Mouse (Mus musculus) liver, embryonic 14.5 days (tissue): Measurements from ENCODE around the gene Gm9817.

Experiments
- CTCF ChIP-seq: IDR thresholded peaks from 2 replicates; pipeline ENCODE4 v1.5.1; 2016; ENCODE audit warnings: antibody characterized with exemption, low read depth, control low read depth
- EP300 ChIP-seq: IDR thresholded peaks from 2 replicates; pipeline ENCODE4 v1.6.1; 2016; ENCODE audit warnings: antibody characterized with exemption, low read depth

DNA sequence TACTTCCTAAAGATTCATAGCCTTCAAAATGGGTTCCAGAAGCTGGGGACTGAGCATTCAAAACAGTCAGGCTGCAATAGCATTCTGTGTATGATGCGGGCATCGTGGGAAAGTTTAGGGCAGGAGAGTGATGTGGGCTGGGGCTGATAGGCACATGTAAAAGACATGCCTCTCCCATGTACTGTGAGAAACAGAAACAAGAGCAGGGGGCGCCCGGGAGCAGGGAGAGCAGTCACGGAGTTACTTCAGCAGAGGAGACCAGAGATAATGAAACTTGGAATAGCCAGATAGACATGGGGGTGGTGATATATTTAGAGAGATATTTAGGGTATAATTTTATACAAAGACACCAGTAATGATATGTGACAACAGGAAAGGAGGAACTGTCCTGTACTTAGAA, 39.9 kb downstream of the Gm9817 start:
- peak; percentile 42 for TF ChIP-seq CTCF
- TF ChIP-seq EP300 = no peak
